Mouse (Mus musculus): Measurements from ENCODE around the gene Gad1. TPM values are rescaled to one million over a fixed set of nuclear protein-coding genes. Genes with fewer than 3 reads are reported as not detected.
"Not testable (repeated sequence)": the region's sequence is repeated elsewhere in the genome, so short reads cannot be mapped to it uniquely, and the experiment has no call there.

The Gad1 gene
- 1 to 10 TPM; 2.1 to 2.6 TPM for total RNA-seq (2021)
- long read RNA-seq, experiment 1, partial matches to known transcripts = 1 of 1 reads
- long read RNA-seq, experiment 1, other reads (novel, unspliced or antisense) = 0 of 1 reads
- long read RNA-seq, experiment 2, partial matches to known transcripts = 0 of 2 reads
- long read RNA-seq, experiment 2, other reads (novel, unspliced or antisense) = 2 of 2 reads

GRCm38 (mm10) chr2:70552772-70553171, at the start of gene Gad1:
Gad1 (plus strand) TSS chr2:70553072.
- DNase-seq (ENCODE audit: low spot score in 2 of 2) = no peak

GRCm38 (mm10) chr2:70503436-70503835, 49.4 kb upstream of the Gad1 start:
- no peak for DNase-seq (ENCODE audit: low spot score in 2 of 2)

GRCm38 (mm10) chr2:70505229-70505628, 47.6 kb upstream of the Gad1 start:
- DNase-seq (ENCODE audit: low spot score in 2 of 2) = no peak

GRCm38 (mm10) chr2:70505896-70506295, 47.0 kb upstream of the Gad1 start:
- DNase-seq (ENCODE audit: low spot score in 2 of 2) = no peak

DNA sequence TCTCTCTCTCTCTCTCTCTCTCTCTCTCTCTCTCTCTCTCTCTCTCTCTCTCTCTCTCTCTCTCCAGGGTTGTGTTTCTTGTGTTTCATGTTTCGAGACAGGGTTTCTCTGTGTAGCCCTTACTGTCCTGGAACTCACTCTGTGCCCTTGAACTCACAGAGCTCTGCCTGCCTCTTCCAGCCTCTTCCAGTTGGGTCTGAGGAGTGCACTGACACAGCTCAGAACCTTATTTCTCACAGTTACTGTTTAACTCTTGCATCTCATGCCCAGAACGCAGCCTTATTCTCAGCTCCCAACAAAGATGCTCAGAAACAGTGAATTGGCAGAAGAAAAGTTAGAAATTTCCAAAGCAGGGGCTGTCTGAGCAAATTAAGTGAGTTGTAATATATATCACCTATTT, 46.5 kb upstream of the Gad1 start:
- no peak for DNase-seq (ENCODE audit: low spot score in 2 of 2)

DNA sequence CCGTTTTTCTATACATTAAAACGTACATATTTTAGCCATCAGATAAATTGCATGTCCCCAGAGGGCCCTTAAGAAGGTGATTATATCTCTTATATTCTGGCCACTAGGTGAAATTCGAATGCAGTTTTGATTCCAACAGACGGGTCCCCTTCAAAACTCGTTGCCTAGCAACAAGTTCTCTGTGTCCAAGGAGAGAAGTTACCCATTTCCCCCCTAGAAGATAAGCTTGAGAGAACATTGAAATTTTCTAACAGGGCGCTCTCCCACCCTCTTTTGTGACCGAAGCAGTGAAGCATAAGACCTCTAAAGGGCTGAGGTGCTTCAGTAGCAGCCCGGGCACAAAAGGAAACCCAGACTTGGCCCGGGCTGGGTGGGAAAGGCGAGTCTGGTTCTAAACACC, 44.4 kb upstream of the Gad1 start, which contains the start of gene Erich2:
Gene Erich2, plus strand, starts transcription at position 324 of the 400 bp plus-strand sequence.
- DNase-seq (ENCODE audit: low spot score in 2 of 2) = no peak

DNA sequence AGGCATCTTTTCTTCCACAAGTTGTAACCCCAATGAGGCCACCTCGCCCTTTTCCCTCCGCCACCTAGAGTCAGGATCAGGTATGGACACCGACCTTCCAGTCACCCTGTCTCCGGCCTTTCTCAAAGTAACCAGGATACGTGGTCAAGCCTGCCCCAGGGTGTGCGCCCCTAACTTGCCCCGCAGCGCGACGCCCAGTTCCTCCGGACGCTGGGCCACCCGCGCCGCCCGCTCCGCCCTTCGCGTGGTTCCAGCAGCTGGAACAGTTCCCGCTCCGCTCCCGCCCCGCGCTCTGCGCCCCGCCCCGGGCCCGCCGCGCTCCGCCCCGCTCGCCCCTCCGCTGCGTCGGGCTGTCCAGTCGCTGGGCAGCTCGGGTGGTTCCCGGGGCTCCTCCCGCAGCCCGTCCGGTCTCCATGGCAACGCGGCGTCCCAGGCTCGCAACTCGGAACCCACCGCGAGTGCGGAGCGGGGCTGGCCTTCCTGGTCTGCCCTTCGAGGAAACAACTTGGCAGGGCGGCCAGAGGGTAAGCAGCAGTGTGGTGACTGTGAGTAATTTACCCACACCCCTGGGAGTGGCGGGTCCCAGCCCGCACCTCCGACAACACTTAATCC, 43.7 kb upstream of the Gad1 start:
- DNase-seq (ENCODE audit: low spot score in 2 of 2) = peak; percentile 65 to 74

- DNase-seq (ENCODE audit: low spot score in 2 of 2) = not testable (repeated sequence)
Measured at GRCm38 (mm10) chr2:70538283-70538682, 14.6 kb upstream of the Gad1 start.

DNA sequence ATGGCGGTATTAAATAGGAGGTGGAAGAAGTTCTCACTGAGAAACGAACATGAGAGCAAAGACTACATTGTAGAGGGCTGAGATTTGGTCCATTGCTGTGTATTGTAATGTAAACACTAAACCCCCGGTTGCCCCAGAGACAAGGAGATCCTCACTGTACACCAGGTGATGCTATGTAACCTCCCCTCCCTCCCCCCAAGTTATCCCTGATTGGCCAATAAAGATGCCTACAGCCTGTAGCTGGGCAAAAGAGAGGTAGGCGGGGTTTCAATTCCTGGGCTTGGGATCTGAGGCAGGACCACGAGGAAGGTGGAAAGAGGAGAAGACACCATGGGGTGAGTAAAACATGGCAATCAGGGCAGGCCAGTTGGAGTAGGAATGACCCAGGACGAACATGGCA, 2.2 kb upstream of the Gad1 start:
- no peak for DNase-seq (ENCODE audit: low spot score in 2 of 2)

DNA sequence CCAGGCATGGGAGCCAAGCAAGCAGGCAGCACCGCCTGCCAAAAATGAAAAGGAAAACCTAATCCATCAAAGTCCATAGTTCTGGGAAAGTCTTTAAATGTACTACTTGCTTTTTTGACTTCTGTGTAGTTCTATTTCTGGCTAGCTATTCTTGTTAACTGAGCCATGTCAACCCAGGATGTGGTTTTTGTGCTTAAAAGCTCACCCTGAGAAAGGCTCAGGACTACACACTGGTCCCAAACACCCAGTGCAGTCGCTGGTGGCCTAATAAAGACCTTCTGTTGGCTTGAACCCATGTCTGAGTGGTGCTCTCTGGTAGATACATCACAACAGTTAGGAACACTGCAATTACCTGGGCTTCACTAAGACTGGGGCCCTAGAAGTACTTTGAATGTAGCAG, 1.4 kb upstream of the Gad1 start:
- no peak for DNase-seq (ENCODE audit: low spot score in 2 of 2)

DNA sequence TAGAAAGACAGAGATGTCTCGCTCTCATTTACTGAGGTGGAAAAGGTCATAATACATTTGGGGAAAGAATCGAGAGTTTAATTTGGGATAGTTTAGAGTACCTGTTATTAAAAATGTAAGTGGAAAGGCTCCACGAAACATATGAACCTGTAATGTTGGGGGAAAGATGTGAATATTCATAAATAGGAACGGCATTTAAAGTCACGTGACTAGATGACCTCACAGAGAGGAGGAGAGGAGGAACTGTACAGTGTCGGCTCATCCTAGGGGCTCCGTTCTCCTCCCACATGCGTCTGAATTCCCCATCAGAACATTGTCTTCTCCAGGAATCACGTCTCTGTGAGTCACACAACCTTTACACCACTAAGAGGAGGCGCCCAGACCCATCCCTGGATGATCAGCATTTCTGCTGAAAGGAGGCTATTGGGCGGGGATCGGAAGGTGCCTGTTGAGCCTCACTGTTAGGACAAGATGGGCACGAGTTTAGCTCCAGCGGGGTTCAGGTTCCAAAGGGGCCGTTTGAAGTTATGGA, 739 bp upstream of the Gad1 start:
- no peak for DNase-seq (ENCODE audit: low spot score in 2 of 2)

GRCm38 (mm10) chr2:70553826-70554225, 954 bp downstream of the Gad1 start:
- DNase-seq (ENCODE audit: low spot score in 2 of 2) = no peak

DNA sequence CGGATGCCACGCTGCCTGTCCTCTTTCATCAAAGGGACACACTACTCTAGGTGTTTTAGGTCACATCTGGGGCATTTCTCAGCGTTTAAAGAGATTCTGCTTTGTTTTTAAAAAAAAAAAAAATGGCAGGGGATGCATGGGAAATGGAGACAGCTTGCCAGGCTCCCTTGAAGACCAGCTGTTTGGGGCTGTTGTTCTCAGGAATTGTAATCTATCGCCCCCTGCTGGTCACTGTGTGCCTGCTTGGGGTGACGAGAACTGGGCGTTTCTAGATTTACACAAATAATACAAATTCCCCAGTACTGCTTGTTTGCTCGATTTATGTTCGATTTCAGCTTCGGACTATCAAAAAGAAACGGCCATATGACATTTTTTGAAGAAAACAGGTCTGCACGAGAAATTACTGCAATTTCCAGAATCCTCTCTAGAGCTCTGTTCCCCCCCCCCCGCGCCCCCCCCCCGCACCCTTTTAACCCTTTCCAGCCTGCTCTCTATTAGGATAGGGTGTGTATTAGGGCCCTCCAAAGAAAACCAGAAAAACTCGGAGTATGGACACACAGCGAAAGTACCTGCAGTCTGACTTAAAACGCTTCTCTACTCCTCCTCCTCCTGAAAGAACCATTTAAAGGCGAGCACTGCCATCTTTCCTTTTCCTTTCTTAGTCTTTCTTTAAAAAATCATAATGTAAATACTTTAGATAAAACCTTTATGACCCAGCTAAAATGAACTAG, 5.4 kb downstream of the Gad1 start:
- peak in 1 of 2 experiments; percentile 73 for DNase-seq (ENCODE audit: low spot score in 2 of 2)

GRCm38 (mm10) chr2:70558843-70559451, 6.1 kb downstream of the Gad1 start:
- DNase-seq (ENCODE audit: low spot score in 2 of 2) = no peak

DNA sequence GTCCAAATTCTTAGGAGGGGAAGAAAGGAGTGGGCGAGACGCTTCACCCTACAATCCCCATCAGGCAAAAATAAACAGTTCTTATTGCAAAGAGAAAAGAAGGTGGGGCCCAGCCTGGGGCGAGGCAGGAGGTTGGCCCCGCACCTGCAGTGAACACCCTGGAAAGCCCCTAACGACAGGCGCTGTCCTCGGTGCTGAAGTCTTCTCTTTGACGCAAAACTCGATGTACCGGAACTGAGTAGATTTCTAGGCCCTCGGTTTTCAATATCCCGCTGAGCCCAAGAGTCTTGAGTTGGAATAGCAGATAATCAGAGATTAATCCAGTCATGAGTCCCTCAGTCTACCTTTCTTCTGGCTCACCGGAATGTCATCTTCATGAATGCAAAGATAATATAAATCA, 6.6 kb downstream of the Gad1 start:
- DNase-seq (ENCODE audit: low spot score in 2 of 2) = peak in 1 of 2 experiments; percentile 28

GRCm38 (mm10) chr2:70561077-70561795, 8.4 kb downstream of the Gad1 start:
- DNase-seq (ENCODE audit: low spot score in 2 of 2) = no peak

- no peak for DNase-seq (ENCODE audit: low spot score in 2 of 2)
Measured at GRCm38 (mm10) chr2:70562011-70562491, 9.2 kb downstream of the Gad1 start.

GRCm38 (mm10) chr2:70562611-70562980, 9.7 kb downstream of the Gad1 start:
- DNase-seq (ENCODE audit: low spot score in 2 of 2) = no peak

- DNase-seq (ENCODE audit: low spot score in 2 of 2) = no peak
Measured at GRCm38 (mm10) chr2:70562981-70563671, 10.3 kb downstream of the Gad1 start.
